Mouse (Mus musculus) spleen, postnatal 0 days (tissue): ENCODE results near the gene Olfr169. TPM values are rescaled to one million over a fixed set of nuclear protein-coding genes. Genes with fewer than 3 reads are reported as not detected.

ENCODE experiments used
- polyA plus RNA-seq: library from polyadenylated mRNA; unstranded; fragments of >200 nt; fragmentation: Nextera tagmentation; extraction: Ambion mirVana; gene quantifications from 2 replicates; pipeline ENCODE4 v1.2.1, GENCODE M21; 2015

Gene Olfr169
- not detected in 2 replicates for polyA plus RNA-seq

DNA sequence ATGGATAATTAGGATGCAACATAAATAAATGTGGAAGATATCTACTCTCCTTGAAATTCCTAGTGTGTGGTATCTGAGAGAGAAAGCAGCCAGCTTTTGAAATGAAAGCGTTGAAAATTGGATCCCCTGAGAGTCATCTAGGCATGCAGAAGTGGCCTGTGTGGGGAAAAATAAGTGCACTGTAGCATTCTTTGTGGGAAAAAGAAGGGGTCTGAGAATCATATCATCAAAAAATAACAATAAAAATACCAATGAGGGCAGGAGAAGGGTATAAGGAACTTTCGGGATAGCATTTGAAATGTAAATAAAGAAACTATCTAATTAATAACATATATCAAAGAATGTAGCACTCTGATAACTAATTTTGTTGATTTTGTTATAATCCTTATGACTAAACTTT, at the start of gene Olfr169:
TSS of gene Olfr169 (minus strand) at position 101 of the 400 bp plus-strand sequence.

DNA sequence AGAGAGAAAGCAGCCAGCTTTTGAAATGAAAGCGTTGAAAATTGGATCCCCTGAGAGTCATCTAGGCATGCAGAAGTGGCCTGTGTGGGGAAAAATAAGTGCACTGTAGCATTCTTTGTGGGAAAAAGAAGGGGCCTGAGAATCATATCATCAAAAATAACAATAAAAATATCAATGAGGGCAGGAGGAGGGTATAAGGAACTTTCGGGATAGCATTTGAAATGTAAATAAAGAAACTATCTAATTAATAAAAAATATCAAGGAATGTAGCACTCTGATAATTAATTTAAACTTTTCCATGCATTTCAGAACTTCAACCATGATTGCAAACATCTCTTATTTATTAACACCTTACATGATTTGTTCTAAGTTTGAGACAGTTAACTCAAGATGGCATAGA, 40.2 kb upstream of the Olfr169 start, which contains the start of gene Olfr170:
TSS of gene Olfr170 (minus strand) at position 101 of the 400 bp plus-strand sequence.

DNA sequence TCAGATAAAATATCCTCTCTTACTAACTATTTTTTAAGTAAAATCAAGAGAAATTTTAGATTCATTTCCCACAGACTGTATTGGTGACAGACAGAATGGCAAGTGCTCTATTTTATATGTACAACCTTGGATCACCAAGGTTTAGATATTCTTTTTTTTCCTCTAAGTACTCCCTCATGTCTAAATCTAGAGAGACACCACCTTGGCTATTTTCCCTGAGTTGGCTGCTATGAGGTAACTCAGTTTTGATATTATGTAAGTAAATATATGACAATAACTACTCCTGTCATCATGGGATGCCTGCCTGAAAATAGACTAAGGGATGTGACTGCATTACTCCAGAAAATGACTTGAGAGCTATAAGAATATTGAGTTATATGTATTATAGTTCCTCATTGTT, 36.2 kb downstream of the Olfr169 start, which contains the start of gene Olfr168:
TSS of gene Olfr168 (minus strand) at position 101 of the 400 bp plus-strand sequence.

DNA sequence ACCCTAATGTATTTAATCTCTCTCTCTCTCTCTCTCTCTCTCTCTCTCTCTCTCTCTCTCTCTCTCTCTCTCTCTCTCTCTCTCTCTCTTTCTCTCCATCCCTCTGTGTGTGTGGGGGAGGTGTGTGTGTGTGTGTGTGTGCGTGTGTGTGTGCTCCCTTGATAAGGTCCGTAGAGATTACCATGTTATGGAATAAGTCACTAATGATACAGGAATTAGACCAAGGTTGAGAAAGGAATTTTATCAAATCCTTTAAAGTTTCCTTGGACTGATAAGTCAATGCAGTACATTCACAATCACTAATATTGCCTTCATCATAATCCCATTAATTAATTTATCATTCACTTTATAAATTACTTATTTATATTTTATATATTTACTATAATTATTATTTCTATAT, 49.4 kb downstream of the Olfr169 start, which contains the start of gene Olfr167:
TSS of gene Olfr167 (minus strand) at position 101 of the 400 bp plus-strand sequence.

Other genes starting within 250 kb of the Olfr169 start
- not detected in 2 replicates for gene Olfr165, start 148.7 kb downstream of the Olfr169 start, polyA plus RNA-seq
- not detected in 2 replicates for gene Olfr166, start 88.1 kb downstream of the Olfr169 start, polyA plus RNA-seq
- not detected in 2 replicates for gene Olfr167, start 49.5 kb downstream of the Olfr169 start, polyA plus RNA-seq
- not detected in 2 replicates for gene Olfr168, start 36.3 kb downstream of the Olfr169 start, polyA plus RNA-seq
- not detected in 2 replicates for gene Olfr170, start 40.1 kb upstream of the Olfr169 start, polyA plus RNA-seq
- not detected in 2 replicates for gene Olfr171, start 58.1 kb upstream of the Olfr169 start, polyA plus RNA-seq
- 0.04 TPM in 1 of 2 replicates, not detected in the other for gene Lamp3, start 134.6 kb upstream of the Olfr169 start, polyA plus RNA-seq
- 2.7 and 3.6 TPM in 2 replicates for gene B3gnt5, start 188.4 kb upstream of the Olfr169 start, polyA plus RNA-seq